Mouse (Mus musculus) neural tube, embryonic 10.5 days (tissue): Measurements from ENCODE around the gene Dnajb2.

ENCODE experiments used
- DNase-seq: peaks from one replicate; pipeline ENCODE4 v3.0.0-alpha.2; 2017; ENCODE audit warnings: low spot score; ENCODE audit errors: extremely low spot score

Dnajb2 gene

GRCm38 (mm10) chr1:75250498-75250897, 14.3 kb downstream of the Dnajb2 start:
- DNase-seq = no peak

- peak; percentile 80 for DNase-seq
Observed at GRCm38 (mm10) chr1:75251112-75251970, 15.1 kb downstream of the Dnajb2 start.

- no peak for DNase-seq
Observed at GRCm38 (mm10) chr1:75252308-75252707, 16.1 kb downstream of the Dnajb2 start.

GRCm38 (mm10) chr1:75253029-75253428, 16.8 kb downstream of the Dnajb2 start:
- no peak for DNase-seq

- DNase-seq = peak; percentile 84
Observed at GRCm38 (mm10) chr1:75253849-75254624, 17.8 kb downstream of the Dnajb2 start.

GRCm38 (mm10) chr1:75254625-75255013, 18.4 kb downstream of the Dnajb2 start:
- no peak for DNase-seq

- DNase-seq = no peak
Observed at GRCm38 (mm10) chr1:75255516-75256046, 19.4 kb downstream of the Dnajb2 start.

- no peak for DNase-seq
Observed at GRCm38 (mm10) chr1:75261278-75261677, 25.1 kb downstream of the Dnajb2 start.

GRCm38 (mm10) chr1:75262969-75263951, 27.1 kb downstream of the Dnajb2 start:
- DNase-seq = peak; percentile 75

- no peak for DNase-seq
Observed at GRCm38 (mm10) chr1:75264091-75264880, 28.1 kb downstream of the Dnajb2 start, which contains the start of gene Ptprn. Ptprn (minus strand) TSS chr1:75264502.

GRCm38 (mm10) chr1:75277195-75278188, 41.3 kb downstream of the Dnajb2 start:
- peak; percentile 60 for DNase-seq

GRCm38 (mm10) chr1:75278228-75278627, 42.0 kb downstream of the Dnajb2 start, which contains the start of gene Resp18:
Resp18 (minus strand) TSS chr1:75278415.
- no peak for DNase-seq

GRCm38 (mm10) chr1:75283017-75283416, 46.8 kb downstream of the Dnajb2 start:
- DNase-seq = no peak

GRCm38 (mm10) chr1:75284911-75285310, 48.7 kb downstream of the Dnajb2 start:
- no peak for DNase-seq

- DNase-seq = peak; percentile 63
Observed at GRCm38 (mm10) chr1:75289376-75289775, 53.2 kb downstream of the Dnajb2 start.

GRCm38 (mm10) chr1:75289888-75290431, 53.8 kb downstream of the Dnajb2 start:
- DNase-seq = no peak

GRCm38 (mm10) chr1:75290582-75290981, 54.4 kb downstream of the Dnajb2 start:
- no peak for DNase-seq

- no peak for DNase-seq
Observed at GRCm38 (mm10) chr1:75291321-75291720, 55.1 kb downstream of the Dnajb2 start.
